ENCODE assay signal across 10 mouse cellular contexts in the genomic region with DNA sequence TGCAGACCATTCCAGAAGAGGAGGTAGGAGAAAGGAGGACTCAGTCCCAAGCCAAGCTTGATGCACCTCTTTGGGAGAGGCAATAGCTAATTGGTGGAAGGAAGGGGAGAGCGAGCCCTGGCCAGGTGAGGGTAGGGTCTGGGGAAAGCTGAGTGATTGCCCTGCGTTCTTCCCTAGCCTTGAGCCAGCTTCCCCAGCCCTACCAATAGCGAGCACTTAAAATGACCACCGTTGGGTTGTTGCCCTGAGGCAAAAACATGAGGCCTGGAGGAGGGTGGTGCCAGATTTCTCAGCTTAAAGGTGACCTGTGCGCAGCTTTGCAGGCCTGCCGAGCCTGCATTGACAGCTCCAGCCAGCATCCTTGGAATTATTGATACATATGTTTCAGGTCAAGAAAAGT.
DNase-seq lines count a peak whose midpoint lies in the region; ATAC-seq and TF ChIP-seq lines count a peak whose summit lies in the region.
"Had no signal": no experiment of that assay in that cellular context is flagged by ENCODE, and none has a peak within 500 bp of the region (broad histone marks: within the 10 kb centered on the region; RNA-seq: fewer than 3 reads in every experiment).

No protein-coding gene starts in this region.

- 0 out of 2 replicates have a peak overlapping the region, but pooled peaks have one; percentile 3 for H3K9ac ChIP-seq in intestine, embryonic 14.5 days (ENCODE audit: low read length)
- no peak overlapping the region for H3K9ac ChIP-seq in intestine, postnatal 0 days (ENCODE audit: low read depth, low read length)
- H3K9ac ChIP-seq in embryonic facial prominence, embryonic 12.5 days: peak overlapping the region; percentile 63
- peak overlapping the region; percentile 65 for H3K9ac ChIP-seq in hindbrain, embryonic 14.5 days
- H3K9ac ChIP-seq in midbrain, embryonic 13.5 days (replicated peaks): peak overlapping the region; percentile 76

- no peaks in the 10 kb centered on the region for H3K27me3 ChIP-seq in intestine, embryonic 14.5 days (replicated peaks; ENCODE audit: control insufficient read depth, insufficient read depth, low read length)
- no peaks in the 10 kb centered on the region for H3K27me3 ChIP-seq in intestine, postnatal 0 days (replicated peaks; ENCODE audit: control insufficient read depth, insufficient read depth, low read length)
- no peaks in the 10 kb centered on the region for H3K27me3 ChIP-seq in embryonic facial prominence, embryonic 12.5 days
- no peaks in the 10 kb centered on the region for H3K27me3 ChIP-seq in hindbrain, embryonic 14.5 days (ENCODE audit: control insufficient read depth, insufficient read depth, low read length)
- no peaks in the 10 kb centered on the region for H3K27me3 ChIP-seq in midbrain, embryonic 13.5 days
- H3K27me3 ChIP-seq: CH12.LX had no signal

- peaks cover 51% of the 10 kb centered on the region for H3K36me3 ChIP-seq in intestine, embryonic 14.5 days (ENCODE audit: control insufficient read depth, insufficient read depth, low read length)
- peaks cover 43% of the 10 kb centered on the region for H3K36me3 ChIP-seq in intestine, postnatal 0 days (ENCODE audit: control insufficient read depth, insufficient read depth)
- peaks cover 42% of the 10 kb centered on the region for H3K36me3 ChIP-seq in embryonic facial prominence, embryonic 12.5 days
- peaks cover 38% of the 10 kb centered on the region for H3K36me3 ChIP-seq in hindbrain, embryonic 14.5 days (replicated peaks; ENCODE audit: control insufficient read depth, insufficient read depth)
- H3K36me3 ChIP-seq in midbrain, embryonic 13.5 days: peaks cover 34% of the 10 kb centered on the region

- peaks cover 41% of the 10 kb centered on the region for H3K4me1 ChIP-seq in intestine, embryonic 14.5 days (replicated peaks; ENCODE audit: control insufficient read depth, insufficient read depth, low read length)
- peaks cover 14% of the 10 kb centered on the region for H3K4me1 ChIP-seq in intestine, postnatal 0 days (replicated peaks; ENCODE audit: control insufficient read depth, insufficient read depth, low read length)
- peaks cover 41% of the 10 kb centered on the region for H3K4me1 ChIP-seq in embryonic facial prominence, embryonic 12.5 days
- peaks cover 52% of the 10 kb centered on the region for H3K4me1 ChIP-seq in hindbrain, embryonic 14.5 days (replicated peaks; ENCODE audit: control insufficient read depth, insufficient read depth, low read length)
- peaks cover 62% of the 10 kb centered on the region for H3K4me1 ChIP-seq in midbrain, embryonic 13.5 days (replicated peaks)

- no peaks in the 10 kb centered on the region for H3K9me3 ChIP-seq in intestine, embryonic 14.5 days (ENCODE audit: control insufficient read depth, low read length)
- no peaks in the 10 kb centered on the region for H3K9me3 ChIP-seq in intestine, postnatal 0 days (ENCODE audit: control insufficient read depth)
- no peaks in the 10 kb centered on the region for H3K9me3 ChIP-seq in embryonic facial prominence, embryonic 12.5 days
- no peaks in the 10 kb centered on the region for H3K9me3 ChIP-seq in hindbrain, embryonic 14.5 days (ENCODE audit: control insufficient read depth, low read length)
- H3K9me3 ChIP-seq in midbrain, embryonic 13.5 days: no peaks in the 10 kb centered on the region

- peak overlapping the region; percentile 44 for H3K4me3 ChIP-seq in intestine, embryonic 14.5 days (ENCODE audit: low read depth, low read length)
- no peak overlapping the region for H3K4me3 ChIP-seq in intestine, postnatal 0 days (ENCODE audit: low read depth, low read length)
- H3K4me3 ChIP-seq in embryonic facial prominence, embryonic 12.5 days: peak overlapping the region; percentile 56
- H3K4me3 ChIP-seq in hindbrain, embryonic 14.5 days (replicated peaks; ENCODE audit: low read length): peak overlapping the region; percentile 41
- H3K4me3 ChIP-seq in midbrain, embryonic 13.5 days (replicated peaks): peak overlapping the region; percentile 50

- no peak for DNase-seq in intestine, embryonic 14.5 days (ENCODE audit: low spot score)
- no peak for DNase-seq in hindbrain, embryonic 14.5 days (ENCODE audit: low spot score)
- DNase-seq in frontal cortex, postnatal 10 days (ENCODE audit: low spot score in 2 of 2): no peak
- no peak for DNase-seq in kidney, adult 9 months
- DNase-seq: adrenal gland, adult 8-10 months had no signal

- no peak for ATAC-seq in intestine, embryonic 14.5 days (replicated peaks; ENCODE audit: low FRiP score, low TSS enrichment, low read depth)
- ATAC-seq in intestine, postnatal 0 days: no peak
- ATAC-seq in embryonic facial prominence, embryonic 12.5 days (ENCODE audit: insufficient number of reproducible peaks, insufficient read depth, low FRiP score, low TSS enrichment): no peak
- no peak for ATAC-seq in hindbrain, embryonic 14.5 days (ENCODE audit: low FRiP score)
- ATAC-seq in midbrain, embryonic 13.5 days: no peak
- no peak for ATAC-seq in megakaryocyte, adult 5-6 weeks (ENCODE audit: poor library complexity, severe bottlenecking)

- H3K4me2 ChIP-seq in intestine, embryonic 14.5 days (ENCODE audit: low read length): peak overlapping the region; percentile 66
- no peak overlapping the region; the same call in 1 of the 2 replicates for H3K4me2 ChIP-seq in intestine, postnatal 0 days (replicated peaks; ENCODE audit: low read depth)
- peak overlapping the region; percentile 69 for H3K4me2 ChIP-seq in embryonic facial prominence, embryonic 12.5 days (replicated peaks)
- H3K4me2 ChIP-seq in hindbrain, embryonic 14.5 days (replicated peaks): peak overlapping the region; percentile 77
- H3K4me2 ChIP-seq in midbrain, embryonic 13.5 days (replicated peaks): peak overlapping the region; percentile 79

- WGBS in intestine, embryonic 14.5 days: 50% methylated on average over 6 of the region's 6 CpGs
- 70% methylated on average over 6 of the region's 6 CpGs for WGBS in intestine, postnatal 0 days
- 32% methylated on average over 6 of the region's 6 CpGs for WGBS in embryonic facial prominence, embryonic 12.5 days
- 59% methylated on average over 6 of the region's 6 CpGs for WGBS in hindbrain, embryonic 14.5 days
- 62% methylated on average over 6 of the region's 6 CpGs for WGBS in midbrain, embryonic 13.5 days

- no peak for TF ChIP-seq CTCF in intestine, postnatal 0 days (IDR thresholded peaks at IDR 0.05; ENCODE audit: low read depth)

- H3K27ac ChIP-seq in intestine, embryonic 14.5 days (ENCODE audit: low read depth): peak overlapping the region; percentile 93; the same call in 1 of the 2 replicates
- no peak overlapping the region for H3K27ac ChIP-seq in intestine, postnatal 0 days (ENCODE audit: low read depth, low read length)
- H3K27ac ChIP-seq in embryonic facial prominence, embryonic 12.5 days: peak overlapping the region; percentile 94; the same call in 1 of the 2 replicates
- H3K27ac ChIP-seq in hindbrain, embryonic 14.5 days: peak overlapping the region; percentile 88
- H3K27ac ChIP-seq in midbrain, embryonic 13.5 days: peak overlapping the region; percentile 91
